Mouse (Mus musculus) neural tube, embryonic 15.5 days (tissue): Measurements from ENCODE around the gene Fam151b. TPM values are rescaled to one million over a fixed set of nuclear protein-coding genes. Genes with fewer than 3 reads are reported as not detected.

Experiments used
- ATAC-seq: fragments of 200-750 bp; cut with Nextera tagmentation; 2 replicates; pipeline ENCODE4 v1.8.0; 2017; ENCODE audit warnings: mild to moderate bottlenecking, moderate TSS enrichment, moderate library complexity; ENCODE audit not compliant: low FRiP score
- H3K27ac ChIP-seq: fragments of 300-500 bp; sonication (generic); replicated peaks from 2 replicates; pipeline ENCODE4 v1.5.1; 2015; ENCODE audit warnings: mild to moderate bottlenecking, inconsistent platforms
- H3K27me3 ChIP-seq: fragments of 300-500 bp; sonication (generic); replicated peaks from 2 replicates; pipeline ENCODE4 v1.6.1; 2015; ENCODE audit warnings: inconsistent platforms
- H3K36me3 ChIP-seq: fragments of 300-500 bp; sonication (generic); 2 replicates; pipeline ENCODE4 v1.6.1; 2015; ENCODE audit warnings: inconsistent platforms
- H3K4me1 ChIP-seq: fragments of 300-500 bp; sonication (generic); 2 replicates; pipeline ENCODE4 v1.6.1; 2015; ENCODE audit warnings: inconsistent platforms
- H3K4me2 ChIP-seq: fragments of 300-500 bp; sonication (generic); 2 replicates; pipeline ENCODE4 v1.6.1; 2015; ENCODE audit warnings: inconsistent platforms, mild to moderate bottlenecking, moderate library complexity
- H3K4me3 ChIP-seq: fragments of 300-500 bp; sonication (generic); replicated peaks from 2 replicates; pipeline ENCODE4 v1.5.1; 2015; ENCODE audit warnings: mild to moderate bottlenecking, inconsistent platforms
- H3K9ac ChIP-seq: fragments of 300-500 bp; sonication (generic); replicated peaks from 2 replicates; pipeline ENCODE4 v1.6.1; 2015; ENCODE audit warnings: mild to moderate bottlenecking, inconsistent platforms
- H3K9me3 ChIP-seq: fragments of 300-500 bp; sonication (generic); replicated peaks from 2 replicates; pipeline ENCODE4 v1.6.1; 2016; ENCODE audit warnings: inconsistent platforms
- WGBS: fragments of 180-500 bp; shearing (Covaris S2); methylation state at CpG from one replicate; pipeline ENCODE4 v1.1.7; 2015; ENCODE audit warnings: mixed read lengths; 5-methylcytosine and 5-hydroxymethylcytosine counted together
- polyA plus RNA-seq: library from polyadenylated mRNA; unstranded; fragments of >200 nt; fragmentation: Nextera tagmentation; extraction: Ambion mirVana; gene quantifications from 2 replicates; pipeline ENCODE4 v1.2.1, GENCODE M21; 2015

Gene Fam151b
- polyA plus RNA-seq, result 0.17 and 0.20 TPM in 2 replicates

GRCm38 (mm10) chr13:92483852-92484463, at the start of gene Fam151b:
Fam151b (minus strand) TSS chr13:92484015.
- Histone ChIP-seq H3K4me3 (peak within 1 kb of the TSS; percentile 50), H3K27ac (peak within 1 kb of the TSS; percentile 85), H3K36me3 (peaks cover 6% of the 10 kb centered on the region), H3K9me3 (no peaks in the 10 kb centered on the region), H3K9ac (peak within 1 kb of the TSS; percentile 47), H3K4me2 (peak within 1 kb of the TSS; percentile 76), H3K4me1 (peaks cover 8% of the 10 kb centered on the region; the same call in 1 of the 2 replicates), H3K27me3 (no peaks in the 10 kb centered on the region)
- ATAC-seq, result peak; percentile 100
- 5% methylated on average over 19 of the region's 19 CpGs for WGBS

GRCm38 (mm10) chr13:92532216-92532615, 48.4 kb upstream of the Fam151b start:
- Histone ChIP-seq H3K27me3 (no peaks in the 10 kb centered on the region), H3K36me3 (no peaks in the 10 kb centered on the region), H3K27ac (no peak overlapping the region), H3K4me2 (no peak overlapping the region; the same call in 1 of the 2 replicates), H3K4me3 (no peak overlapping the region), H3K9ac (no peak overlapping the region), H3K9me3 (no peaks in the 10 kb centered on the region), H3K4me1 (peaks cover 19% of the 10 kb centered on the region)
- 65% methylated on average over 2 of the region's 2 CpGs for WGBS
- ATAC-seq, result no peak

- Histone ChIP-seq H3K4me1 (peaks cover 19% of the 10 kb centered on the region), H3K27ac (peak overlapping the region; percentile 96), H3K4me3 (peak overlapping the region; percentile 85), H3K36me3 (no peaks in the 10 kb centered on the region), H3K9ac (peak overlapping the region; percentile 84), H3K4me2 (peak overlapping the region; percentile 60), H3K9me3 (no peaks in the 10 kb centered on the region), H3K27me3 (no peaks in the 10 kb centered on the region)
- WGBS, result 4% methylated on average over 15 of the region's 15 CpGs
- no peak for ATAC-seq
These were observed 47.4 kb upstream of the Fam151b start for GRCm38 (mm10) chr13:92531237-92531636.

GRCm38 (mm10) chr13:92530721-92531211, 47.0 kb upstream of the Fam151b start, which contains the start of gene Zfyve16:
Zfyve16 (minus strand) TSS chr13:92530868.
- H3K4me2 ChIP-seq, result peak within 1 kb of the TSS; percentile 60
- peak within 1 kb of the TSS; percentile 84 for H3K9ac ChIP-seq
- no peaks in the 10 kb centered on the region for H3K27me3 ChIP-seq
- ATAC-seq, result peak; percentile 97
- H3K27ac ChIP-seq, result peak within 1 kb of the TSS; percentile 96
- H3K36me3 ChIP-seq, result no peaks in the 10 kb centered on the region
- no peaks in the 10 kb centered on the region for H3K9me3 ChIP-seq
- WGBS, result under 1% methylated on average over 46 of the region's 46 CpGs
- peaks cover 19% of the 10 kb centered on the region for H3K4me1 ChIP-seq
- peak within 1 kb of the TSS; percentile 85 for H3K4me3 ChIP-seq

DNA sequence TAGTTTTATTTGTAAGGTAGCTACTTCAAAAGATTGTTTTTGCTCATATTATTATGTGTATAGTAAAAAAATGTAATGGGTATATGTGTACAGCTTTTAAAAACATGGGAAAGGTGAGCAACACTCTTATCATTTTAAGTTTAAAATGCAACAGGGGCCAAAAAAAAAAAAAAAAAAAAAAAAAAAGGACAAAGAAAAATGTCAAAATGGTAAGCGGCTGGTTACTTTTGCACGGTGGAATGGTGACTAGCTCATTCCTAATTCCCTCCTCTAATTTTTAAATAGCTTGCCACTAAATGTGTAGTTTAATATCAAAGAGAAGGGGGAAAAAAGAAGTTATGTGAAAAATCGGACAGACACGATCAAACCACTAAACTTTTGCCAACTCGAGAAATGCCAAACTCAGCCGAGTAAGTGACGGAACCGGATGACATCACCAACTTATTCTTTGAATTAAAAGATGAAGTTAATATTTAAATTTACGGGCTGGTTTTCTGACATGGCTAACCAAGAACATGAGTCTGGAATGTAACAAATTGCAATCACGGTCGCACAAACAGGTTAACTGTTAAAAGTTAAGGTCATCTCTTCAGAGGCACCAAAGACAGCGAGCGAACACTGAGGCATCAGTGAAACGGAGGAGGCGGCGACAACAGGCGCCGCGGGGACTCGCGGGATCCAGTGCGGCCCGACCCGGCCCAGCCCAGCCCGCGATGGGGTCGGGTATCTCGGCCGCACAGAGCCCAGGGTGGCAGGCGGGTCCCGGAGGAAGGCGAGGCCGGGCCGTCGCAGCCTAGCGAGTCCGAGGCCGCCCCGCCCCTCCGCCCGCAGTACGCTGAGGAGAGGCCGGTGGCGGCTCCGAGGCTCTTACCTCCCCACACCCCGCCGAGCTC, 46.3 kb upstream of the Fam151b start:
- Histone ChIP-seq H3K4me2 (peak overlapping the region; percentile 60), H3K27ac (peak overlapping the region; percentile 96), H3K9ac (peak overlapping the region; percentile 84), H3K4me1 (peaks cover 19% of the 10 kb centered on the region), H3K9me3 (no peaks in the 10 kb centered on the region), H3K27me3 (no peaks in the 10 kb centered on the region), H3K36me3 (no peaks in the 10 kb centered on the region), H3K4me3 (peak overlapping the region; percentile 85)
- 3% methylated on average over 47 of the region's 47 CpGs for WGBS
- peak; percentile 90 for ATAC-seq

- H3K4me1 ChIP-seq, result no peaks in the 10 kb centered on the region
- H3K27me3 ChIP-seq, result no peaks in the 10 kb centered on the region
- H3K36me3 ChIP-seq, result peaks cover 27% of the 10 kb centered on the region
- H3K4me2 ChIP-seq, result no peak overlapping the region
- no peak overlapping the region for H3K9ac ChIP-seq
- H3K27ac ChIP-seq, result no peak overlapping the region
- no peak overlapping the region for H3K4me3 ChIP-seq
- no peaks in the 10 kb centered on the region for H3K9me3 ChIP-seq
- 91% methylated on average over 5 of the region's 5 CpGs for WGBS
- no peak for ATAC-seq
These were observed 39.5 kb upstream of the Fam151b start for GRCm38 (mm10) chr13:92523178-92523813.

- no peaks in the 10 kb centered on the region for H3K27me3 ChIP-seq
- no peak overlapping the region for H3K9ac ChIP-seq
- H3K4me3 ChIP-seq, result no peak overlapping the region
- 86% methylated on average over 12 of the region's 12 CpGs for WGBS
- ATAC-seq, result no peak
- peaks cover 36% of the 10 kb centered on the region for H3K36me3 ChIP-seq
- no peak overlapping the region for H3K4me2 ChIP-seq
- no peaks in the 10 kb centered on the region for H3K9me3 ChIP-seq
- H3K27ac ChIP-seq, result no peak overlapping the region
- H3K4me1 ChIP-seq, result no peaks in the 10 kb centered on the region
These were observed 21.1 kb upstream of the Fam151b start for GRCm38 (mm10) chr13:92504871-92505270.

GRCm38 (mm10) chr13:92491923-92492322, 8.1 kb upstream of the Fam151b start:
- H3K4me2 ChIP-seq, result no peak overlapping the region
- no peaks in the 10 kb centered on the region for H3K27me3 ChIP-seq
- WGBS, result 87% methylated on average over 1 of the region's 1 CpGs
- ATAC-seq, result no peak
- peaks cover 32% of the 10 kb centered on the region for H3K36me3 ChIP-seq
- H3K4me1 ChIP-seq, result no peaks in the 10 kb centered on the region
- no peak overlapping the region for H3K4me3 ChIP-seq
- no peak overlapping the region for H3K9ac ChIP-seq
- no peak overlapping the region for H3K27ac ChIP-seq
- H3K9me3 ChIP-seq, result no peaks in the 10 kb centered on the region

DNA sequence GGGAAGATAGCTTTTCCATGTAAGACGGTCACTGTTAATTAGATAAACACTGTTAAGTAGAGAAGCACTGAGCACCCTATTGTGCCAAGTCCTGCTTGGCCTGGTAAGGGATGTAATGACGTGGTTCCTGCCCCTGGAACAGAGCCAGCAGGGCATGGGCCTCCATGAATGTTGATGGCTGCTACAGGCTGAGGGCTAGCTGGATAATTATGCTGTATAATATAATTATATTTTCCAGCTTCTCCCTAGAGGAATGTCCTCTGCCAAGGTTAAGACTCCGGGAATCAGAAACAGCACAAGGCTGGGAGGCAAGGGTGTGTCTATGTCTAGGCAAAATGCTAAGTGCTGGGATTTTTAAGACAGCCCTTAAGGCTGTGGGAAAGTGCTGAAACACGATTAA, 7.0 kb upstream of the Fam151b start:
- 66% methylated on average over 4 of the region's 4 CpGs for WGBS
- H3K36me3 ChIP-seq, result peaks cover 36% of the 10 kb centered on the region
- H3K4me1 ChIP-seq, result no peaks in the 10 kb centered on the region
- ATAC-seq, result no peak
- no peak overlapping the region for H3K4me2 ChIP-seq
- no peak overlapping the region for H3K4me3 ChIP-seq
- H3K27me3 ChIP-seq, result no peaks in the 10 kb centered on the region
- no peak overlapping the region for H3K27ac ChIP-seq
- H3K9me3 ChIP-seq, result no peaks in the 10 kb centered on the region
- no peak overlapping the region for H3K9ac ChIP-seq

GRCm38 (mm10) chr13:92483348-92483747, 467 bp downstream of the Fam151b start:
- Histone ChIP-seq H3K9ac (peak overlapping the region; percentile 47), H3K4me1 (peaks cover 8% of the 10 kb centered on the region; the same call in 1 of the 2 replicates)
- WGBS, result 5% methylated on average over 3 of the region's 3 CpGs

DNA sequence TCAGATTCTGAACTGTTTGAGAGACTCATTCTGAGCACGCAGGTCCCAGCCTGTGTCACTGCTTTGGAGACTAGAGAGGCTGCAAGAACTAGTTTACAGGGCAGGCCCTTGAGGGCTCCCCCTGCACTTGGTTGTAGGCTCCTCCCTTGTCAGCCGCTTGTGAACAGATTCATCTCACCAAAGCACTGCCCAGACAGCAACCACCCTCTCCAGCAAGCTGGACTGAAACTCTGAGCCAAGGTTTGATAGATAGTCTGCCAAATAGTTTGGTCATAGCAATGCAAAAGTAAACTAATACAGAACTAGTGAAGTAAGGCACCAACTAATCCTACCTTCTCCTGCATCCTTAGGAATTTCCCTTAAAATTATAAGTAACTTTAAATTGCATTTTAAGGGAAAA, 13.7 kb downstream of the Fam151b start:
- Histone ChIP-seq H3K9ac (no peak overlapping the region), H3K9me3 (no peaks in the 10 kb centered on the region), H3K27me3 (no peaks in the 10 kb centered on the region), H3K4me1 (no peaks in the 10 kb centered on the region), H3K36me3 (0 out of 2 replicates have a peak, but pooled peaks cover 19% of the 10 kb centered on the region), H3K27ac (no peak overlapping the region), H3K4me3 (no peak overlapping the region), H3K4me2 (no peak overlapping the region)
- ATAC-seq, result no peak
- WGBS, result 71% methylated on average over 2 of the region's 2 CpGs

More at GRCm38 (mm10) chr13:92483348-92483747, 467 bp downstream of the Fam151b start:
- peaks cover 6% of the 10 kb centered on the region for H3K36me3 ChIP-seq
- H3K4me2 ChIP-seq, result peak overlapping the region; percentile 76
- ATAC-seq, result peak; percentile 83
- peak overlapping the region; percentile 50 for H3K4me3 ChIP-seq
- H3K27ac ChIP-seq, result peak overlapping the region; percentile 85; the same call in 1 of the 2 replicates
- no peaks in the 10 kb centered on the region for H3K27me3 ChIP-seq
- no peaks in the 10 kb centered on the region for H3K9me3 ChIP-seq
